Mouse (Mus musculus) spleen, adult 2 months (tissue): ENCODE results near the gene Mrps23. TPM values are rescaled to one million over a fixed set of nuclear protein-coding genes. Genes with fewer than 3 reads are reported as not detected.

Experiments
- DNase-seq, 2 experiments: peaks; one replicate each; pipeline versions ENCODE4 v3.0.0 to v3.0.0-alpha.2; 2012 to 2021; ENCODE audit warnings: low spot score in 2 of 2, low read depth in 1 of 2
- H3K27ac ChIP-seq: fragments of 200-500 bp; 2 replicates; pipeline ENCODE4 v1.5.1; 2012; ENCODE audit warnings: low read length, inconsistent platforms; ENCODE audit not compliant: insufficient read depth
- H3K27me3 ChIP-seq: fragments of 200-500 bp; 2 replicates; pipeline ENCODE4 v1.6.1; 2012; ENCODE audit warnings: mild to moderate bottlenecking, moderate library complexity, low read length, inconsistent platforms; ENCODE audit not compliant: control insufficient read depth, insufficient read depth
- H3K36me3 ChIP-seq: fragments of 200-500 bp; 2 replicates; pipeline ENCODE4 v1.6.1; 2012; ENCODE audit warnings: mild to moderate bottlenecking, low read length, inconsistent platforms; ENCODE audit not compliant: control insufficient read depth, insufficient read depth
- H3K4me1 ChIP-seq: fragments of 200-500 bp; 2 replicates; pipeline ENCODE4 v1.6.1; 2011; ENCODE audit warnings: inconsistent platforms; ENCODE audit not compliant: control insufficient read depth, insufficient read depth, insufficient read length
- H3K4me3 ChIP-seq: fragments of 200-500 bp; 2 replicates; pipeline ENCODE4 v1.5.1; 2011; ENCODE audit warnings: mild to moderate bottlenecking, inconsistent platforms; ENCODE audit not compliant: insufficient read depth, insufficient read length; ENCODE audit errors: extremely low read depth
- CTCF ChIP-seq: fragments of 200-500 bp; IDR thresholded peaks from 2 replicates; pipeline ENCODE4 v1.5.1; 2011; ENCODE audit warnings: mild to moderate bottlenecking, inconsistent platforms; ENCODE audit not compliant: insufficient read depth, insufficient read length, insufficient replicate concordance; ENCODE audit errors: extremely low read depth
- POLR2A ChIP-seq: fragments of 200-500 bp; IDR thresholded peaks from 2 replicates; pipeline ENCODE4 v1.6.1; 2011; ENCODE audit warnings: low read depth, low read length, inconsistent platforms
- WGBS: fragments of 180-500 bp; shearing (Covaris S2); methylation state at CpG from one replicate; pipeline ENCODE4 v1.1.7; 2018; 5-methylcytosine and 5-hydroxymethylcytosine counted together
- polyA plus RNA-seq: library from polyadenylated mRNA; depleted of rRNA; stranded (reverse); fragments of >200 nt; gene quantifications from 2 replicates; pipeline ENCODE4 v1.2.3, GENCODE M21; 2012

Mrps23 gene
- polyA plus RNA-seq, 1 experiment = 30.0 TPM

DNA sequence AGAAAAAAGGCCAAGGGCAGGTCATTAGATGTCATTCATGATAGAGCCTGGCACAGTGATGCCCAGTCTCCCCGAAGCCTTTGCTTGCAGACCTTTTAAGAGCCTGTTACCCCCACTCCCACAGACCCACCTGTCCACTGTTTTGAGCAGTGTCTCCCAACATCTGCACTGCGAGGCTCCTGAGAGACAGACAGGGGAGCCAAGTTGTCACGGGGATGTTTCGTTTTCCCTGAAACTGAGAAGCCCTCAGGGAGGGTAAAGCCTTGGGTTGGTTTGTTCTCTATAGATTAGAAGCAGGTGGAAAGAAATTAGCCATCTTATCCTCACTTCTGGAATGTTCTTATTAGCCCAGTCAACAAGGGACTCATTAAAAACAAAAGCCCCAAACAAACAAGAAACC lies 30.6 kb downstream of the Mrps23 start:
- Histone ChIP-seq H3K4me3 (peak overlapping the region; percentile 56), H3K27ac (peak overlapping the region; percentile 60), H3K36me3 (no peaks in the 10 kb centered on the region), H3K4me1 (peaks cover 19% of the 10 kb centered on the region; the same call in 1 of the 2 replicates), H3K27me3 (no peaks in the 10 kb centered on the region)
- WGBS = 8% methylated on average over 4 of the region's 4 CpGs
- no peak for DNase-seq
- TF ChIP-seq POLR2A (no peak), CTCF (no peak)

DNA sequence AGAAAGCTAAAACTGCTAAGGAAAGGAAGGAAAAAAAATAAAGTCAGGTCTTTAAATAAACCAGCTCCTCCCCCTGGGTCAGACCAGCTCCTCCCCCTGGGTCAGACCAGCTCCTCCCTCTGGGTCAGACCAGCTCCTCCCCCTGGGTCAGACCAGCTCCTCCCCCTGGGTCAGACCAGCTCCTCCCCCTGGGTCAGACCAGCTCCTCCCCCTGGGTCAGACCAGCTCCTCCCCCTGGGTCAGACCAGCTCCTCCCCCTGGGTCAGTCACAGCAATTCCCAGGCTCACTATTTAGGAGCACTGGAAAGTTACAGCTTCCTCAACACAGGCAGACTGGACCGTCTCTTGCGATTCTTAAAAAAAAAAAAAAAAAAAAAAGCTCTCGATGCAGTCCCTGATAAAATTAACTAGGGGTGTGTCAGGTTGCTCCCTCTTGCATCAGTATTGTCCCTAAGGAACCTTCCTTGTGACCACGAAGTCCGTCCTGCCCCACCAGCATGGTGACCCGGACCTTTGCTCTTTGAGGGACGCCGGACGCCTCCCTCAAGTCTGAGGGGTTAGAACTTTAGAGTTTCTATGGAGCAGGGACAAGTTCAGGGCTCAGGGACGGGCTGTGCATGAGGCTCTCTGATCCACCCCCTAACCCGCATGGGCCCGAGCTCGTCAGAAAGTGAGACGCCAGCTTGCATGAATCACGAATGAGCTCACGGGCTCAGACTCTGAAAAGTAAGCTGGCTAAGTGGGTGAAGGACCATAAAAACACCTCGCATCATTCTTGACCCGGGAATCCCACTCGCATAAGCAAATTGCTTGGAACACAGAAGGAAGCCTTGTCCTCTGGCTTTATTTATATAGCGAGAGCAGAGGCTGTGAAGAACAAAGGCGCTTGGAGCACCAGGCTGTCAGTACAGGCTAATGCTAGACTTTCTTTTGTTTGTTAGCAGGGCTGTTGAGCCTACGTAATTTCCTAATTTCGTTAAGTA lies 31.3 kb downstream of the Mrps23 start:
- 59% methylated on average over 23 of the region's 23 CpGs for WGBS

DNA sequence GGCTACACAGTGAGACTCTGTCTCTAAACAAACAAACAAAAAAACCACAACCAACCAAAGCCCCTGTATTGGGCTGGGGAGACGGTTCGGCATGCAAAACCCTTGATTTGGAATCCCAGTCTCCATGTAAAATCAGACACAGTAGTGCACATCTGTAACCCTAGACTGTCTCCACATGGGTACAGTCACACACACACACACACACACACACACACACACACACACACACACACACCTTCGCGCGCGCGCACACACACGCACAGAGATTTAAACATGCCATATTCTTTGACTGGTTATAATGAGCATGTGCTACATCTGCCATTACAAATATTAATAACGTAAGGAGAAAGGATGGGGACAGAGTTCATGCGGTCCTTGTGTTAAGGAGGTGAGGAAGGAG lies 36.1 kb downstream of the Mrps23 start:
- Histone ChIP-seq H3K27ac (no peak overlapping the region), H3K27me3 (no peaks in the 10 kb centered on the region), H3K4me3 (no peak overlapping the region), H3K36me3 (no peaks in the 10 kb centered on the region), H3K4me1 (no peaks in the 10 kb centered on the region)
- DNase-seq = no peak
- WGBS = 94% methylated on average over 10 of the region's 10 CpGs
- TF ChIP-seq CTCF (no peak), POLR2A (no peak)

More for the DNA sequence above, 31.3 kb downstream of the Mrps23 start:
- no peak for TF ChIP-seq POLR2A
- TF ChIP-seq CTCF = no peak
- peak in 1 of 2 experiments; percentile 51 for DNase-seq
- H3K4me1 ChIP-seq = peaks cover 19% of the 10 kb centered on the region; the same call in 1 of the 2 replicates
- H3K4me3 ChIP-seq = no peak overlapping the region
- H3K27ac ChIP-seq = no peak overlapping the region
- no peaks in the 10 kb centered on the region for H3K36me3 ChIP-seq
- H3K27me3 ChIP-seq = no peaks in the 10 kb centered on the region

DNA sequence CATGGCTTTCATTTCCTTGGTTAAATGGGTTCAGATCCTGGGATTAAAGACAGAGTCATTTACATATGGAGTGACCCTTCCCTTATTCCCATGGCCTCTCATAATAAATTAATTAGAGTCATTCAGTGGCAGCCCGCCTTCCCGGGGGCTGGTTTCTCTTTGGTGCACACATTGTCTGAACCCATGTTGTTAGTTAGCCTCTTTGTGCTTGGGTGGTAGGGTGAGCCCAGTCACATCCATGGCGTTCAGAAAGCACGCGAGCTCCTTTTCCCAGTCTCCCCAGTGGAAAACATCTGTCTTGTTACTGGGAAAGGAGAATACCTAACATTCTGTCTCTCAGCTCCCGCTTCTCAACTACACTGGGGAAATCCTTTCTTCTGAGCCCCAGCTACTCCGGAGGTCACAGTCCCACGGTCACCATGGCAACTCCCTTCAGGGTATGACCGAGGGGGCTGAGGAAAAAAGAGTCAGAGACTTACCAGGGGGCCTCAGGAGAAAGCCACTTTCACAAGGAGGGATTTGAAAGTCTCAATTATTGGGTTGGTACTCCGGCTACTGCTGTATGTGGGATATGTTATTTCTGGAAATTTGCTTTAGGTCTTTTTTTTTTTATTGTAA lies 36.7 kb downstream of the Mrps23 start:
- Histone ChIP-seq H3K36me3 (no peaks in the 10 kb centered on the region), H3K4me1 (no peaks in the 10 kb centered on the region), H3K4me3 (no peak overlapping the region), H3K27me3 (no peaks in the 10 kb centered on the region), H3K27ac (no peak overlapping the region)
- no peak for DNase-seq
- TF ChIP-seq CTCF = no peak
- no peak for TF ChIP-seq POLR2A
- WGBS = 70% methylated on average over 10 of the region's 10 CpGs

DNA sequence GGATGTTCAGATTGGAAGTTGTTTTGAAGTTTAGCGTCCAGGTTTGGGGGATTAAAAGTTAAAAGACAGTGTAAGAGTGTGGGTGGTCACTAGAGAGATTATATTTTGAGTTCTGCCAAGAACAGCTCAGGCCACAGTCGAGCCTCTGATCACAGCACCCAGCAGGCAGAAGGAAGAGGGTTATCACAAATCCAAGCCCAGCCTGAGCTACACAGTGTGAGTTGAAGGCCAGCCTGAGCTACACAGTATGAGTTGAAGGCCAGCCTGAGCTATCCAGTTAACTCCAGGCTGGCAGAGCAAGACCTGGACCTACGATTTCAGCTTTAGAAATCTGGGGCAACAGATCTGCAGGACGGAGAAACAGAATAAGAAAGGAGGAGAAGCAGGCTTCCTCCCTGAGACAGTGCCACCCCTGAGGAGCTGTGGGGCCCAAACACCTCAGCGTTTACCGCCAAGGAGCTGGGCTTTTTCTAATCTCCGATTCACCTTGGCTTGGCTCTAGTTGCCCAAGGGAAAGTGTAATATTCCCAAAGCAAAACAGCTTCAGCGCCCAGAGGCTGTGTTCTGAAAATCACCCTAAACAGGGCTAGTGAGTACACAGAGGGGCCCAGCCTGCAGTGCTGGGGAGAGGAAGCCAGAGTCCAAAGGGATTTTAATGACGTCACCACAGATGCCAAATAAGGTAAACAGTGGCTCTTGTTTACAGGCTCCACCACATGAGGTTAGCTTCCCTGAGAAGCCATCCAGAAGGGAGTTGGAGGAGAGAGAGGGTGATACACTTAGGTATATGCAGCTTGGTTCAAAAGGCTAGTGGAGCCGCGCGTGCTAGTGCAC lies 37.5 kb downstream of the Mrps23 start:
- H3K27me3 ChIP-seq = no peaks in the 10 kb centered on the region
- WGBS = 78% methylated on average over 12 of the region's 12 CpGs
- no peaks in the 10 kb centered on the region for H3K36me3 ChIP-seq
- TF ChIP-seq CTCF (no peak), POLR2A (no peak)
- no peak overlapping the region for H3K27ac ChIP-seq
- H3K4me1 ChIP-seq = no peaks in the 10 kb centered on the region
- no peak for DNase-seq
- H3K4me3 ChIP-seq = no peak overlapping the region

DNA sequence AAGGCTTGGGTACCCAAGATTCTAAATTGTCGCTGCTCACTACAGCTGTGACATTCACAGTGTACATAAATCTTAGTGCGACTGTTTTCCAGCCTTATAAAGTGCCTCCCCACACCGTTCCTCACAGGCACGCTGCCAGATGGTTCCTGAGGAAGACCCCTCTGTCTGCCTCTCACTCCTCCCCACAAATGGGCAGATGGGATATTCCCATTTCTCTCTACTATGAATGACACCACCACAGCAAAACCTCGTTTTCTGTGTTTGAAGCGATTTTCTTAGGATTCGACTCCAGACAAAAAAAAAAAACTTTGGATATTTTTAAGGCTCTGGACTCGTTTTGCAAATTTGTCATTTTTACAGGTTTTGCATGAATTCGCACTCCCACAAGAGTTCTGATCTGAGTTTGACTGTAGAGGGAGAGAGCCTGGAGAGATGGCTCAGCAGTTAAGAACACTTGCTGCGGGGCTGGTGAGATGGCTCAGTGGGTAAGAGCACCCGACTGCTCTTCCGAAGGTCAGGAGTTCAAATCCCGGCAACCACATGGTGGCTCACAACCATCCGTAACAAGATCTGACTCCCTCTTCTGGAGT lies 41.5 kb downstream of the Mrps23 start:
- TF ChIP-seq POLR2A (no peak), CTCF (no peak)
- WGBS = 91% methylated on average over 14 of the region's 14 CpGs

More for the DNA sequence above, 41.5 kb downstream of the Mrps23 start:
- Histone ChIP-seq H3K4me3 (no peak overlapping the region), H3K27me3 (no peaks in the 10 kb centered on the region), H3K4me1 (no peaks in the 10 kb centered on the region), H3K36me3 (no peaks in the 10 kb centered on the region), H3K27ac (no peak overlapping the region)
- DNase-seq = no peak
